Mouse (Mus musculus) limb, embryonic 11.5 days (tissue): ENCODE results near the gene Actr3. TPM values are rescaled to one million over a fixed set of nuclear protein-coding genes. Genes with fewer than 3 reads are reported as not detected.

Source experiments
- ATAC-seq: fragments of 200-750 bp; cut with Nextera tagmentation; 2 replicates; pipeline ENCODE4 v1.8.0; 2017; ENCODE audit warnings: low read depth; ENCODE audit not compliant: insufficient number of reproducible peaks, low FRiP score, low TSS enrichment
- DNase-seq: peaks from one replicate; pipeline ENCODE4 v3.0.0-alpha.2; 2015; ENCODE audit warnings: low spot score
- H3K27ac ChIP-seq: fragments of 300-500 bp; sonication (generic); replicated peaks from 2 replicates; pipeline ENCODE4 v1.5.1; 2014; ENCODE audit warnings: low read depth, mild to moderate bottlenecking, low read length
- H3K27me3 ChIP-seq: fragments of 300-500 bp; sonication (generic); 2 replicates; pipeline ENCODE4 v1.6.1; 2014; ENCODE audit warnings: mild to moderate bottlenecking, low read length, mixed read lengths; ENCODE audit not compliant: control insufficient read depth, insufficient read depth
- H3K36me3 ChIP-seq: fragments of 300-500 bp; sonication (generic); 2 replicates; pipeline ENCODE4 v1.6.1; 2014; ENCODE audit warnings: mild to moderate bottlenecking, low read length, moderate library complexity, mixed read lengths; ENCODE audit not compliant: control insufficient read depth, insufficient read depth
- H3K4me1 ChIP-seq: fragments of 300-500 bp; sonication (generic); 2 replicates; pipeline ENCODE4 v1.6.1; 2014; ENCODE audit warnings: low read length, mixed read lengths; ENCODE audit not compliant: control insufficient read depth, insufficient read depth
- H3K4me2 ChIP-seq: fragments of 300-500 bp; sonication (generic); 2 replicates; pipeline ENCODE4 v1.6.1; 2014; ENCODE audit warnings: low read depth, mild to moderate bottlenecking, moderate library complexity; ENCODE audit not compliant: severe bottlenecking
- H3K4me3 ChIP-seq: fragments of 300-500 bp; sonication (generic); 2 replicates; pipeline ENCODE4 v1.5.1; 2014; ENCODE audit warnings: low read depth, low read length
- H3K9ac ChIP-seq: fragments of 300-500 bp; sonication (generic); 2 replicates; pipeline ENCODE4 v1.6.1; 2014; ENCODE audit warnings: mild to moderate bottlenecking, low read length
- H3K9me3 ChIP-seq: fragments of 300-500 bp; sonication (generic); 2 replicates; pipeline ENCODE4 v1.6.1; 2016; ENCODE audit warnings: low read length; ENCODE audit not compliant: control insufficient read depth
- WGBS: fragments of 180-500 bp; shearing (Covaris S2); extraction: QIAGEN DNeasy Blood & Tissue Kit; methylation state at CpG from one replicate; pipeline ENCODE4 v1.1.7; 2014; 5-methylcytosine and 5-hydroxymethylcytosine counted together
- polyA plus RNA-seq: library from polyadenylated mRNA; unstranded; fragments of >200 nt; fragmentation: Nextera tagmentation; extraction: Ambion mirVana; gene quantifications from 2 replicates; pipeline ENCODE4 v1.2.1, GENCODE M21; 2014

Gene Actr3
- polyA plus RNA-seq, 1 experiment from 2014 or later: 234 TPM

DNA sequence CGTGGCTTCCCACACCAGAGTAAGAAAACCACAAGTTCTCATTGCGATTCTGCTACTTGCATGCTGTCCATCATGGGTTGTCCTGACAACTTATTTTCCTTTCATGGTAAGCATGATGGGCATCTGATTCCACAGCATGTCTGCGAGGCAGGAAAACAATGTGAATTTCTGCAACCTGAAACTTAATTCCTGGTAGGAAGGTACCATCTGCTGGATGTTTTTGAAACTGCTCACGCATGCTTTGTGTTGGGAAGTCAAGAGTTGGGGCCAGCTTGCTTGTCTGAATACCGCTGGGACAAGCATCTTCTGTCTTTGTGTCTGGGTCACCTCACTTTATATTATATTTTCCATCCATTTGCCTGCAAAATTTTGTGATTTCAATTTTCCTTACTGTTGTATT is 62.7 kb downstream of the Actr3 start:
- no peak overlapping the region for H3K4me3 ChIP-seq
- no peaks in the 10 kb centered on the region for H3K36me3 ChIP-seq
- no peaks in the 10 kb centered on the region for H3K9me3 ChIP-seq
- H3K4me2 ChIP-seq: no peak overlapping the region
- ATAC-seq (no peak), DNase-seq (no peak)
- WGBS: 77% methylated on average over 5 of the region's 5 CpGs
- no peaks in the 10 kb centered on the region for H3K4me1 ChIP-seq
- no peak overlapping the region for H3K27ac ChIP-seq
- H3K9ac ChIP-seq: no peak overlapping the region
- H3K27me3 ChIP-seq: no peaks in the 10 kb centered on the region

- H3K36me3 ChIP-seq: no peaks in the 10 kb centered on the region
- H3K9me3 ChIP-seq: no peaks in the 10 kb centered on the region
- DNase-seq (peak; percentile 79), ATAC-seq (no peak)
- no peaks in the 10 kb centered on the region for H3K4me1 ChIP-seq
- no peak overlapping the region for H3K9ac ChIP-seq
- no peak overlapping the region for H3K27ac ChIP-seq
- no peak overlapping the region for H3K4me3 ChIP-seq
- no peak overlapping the region for H3K4me2 ChIP-seq
- no peaks in the 10 kb centered on the region for H3K27me3 ChIP-seq
- 36% methylated on average over 6 of the region's 6 CpGs for WGBS
Measured at GRCm38 (mm10) chr1:125370779-125371178, 64.7 kb downstream of the Actr3 start.

GRCm38 (mm10) chr1:125365576-125365975 is 70.0 kb downstream of the Actr3 start:
- DNase-seq (no peak), ATAC-seq (peak; percentile 44; the same call in 1 of the 2 replicates)
- H3K27me3 ChIP-seq: no peaks in the 10 kb centered on the region
- H3K9me3 ChIP-seq: no peaks in the 10 kb centered on the region
- no peaks in the 10 kb centered on the region for H3K4me1 ChIP-seq
- H3K27ac ChIP-seq: no peak overlapping the region
- H3K4me3 ChIP-seq: no peak overlapping the region
- no peak overlapping the region for H3K4me2 ChIP-seq
- no peaks in the 10 kb centered on the region for H3K36me3 ChIP-seq
- 93% methylated on average over 4 of the region's 4 CpGs for WGBS
- no peak overlapping the region for H3K9ac ChIP-seq

DNA sequence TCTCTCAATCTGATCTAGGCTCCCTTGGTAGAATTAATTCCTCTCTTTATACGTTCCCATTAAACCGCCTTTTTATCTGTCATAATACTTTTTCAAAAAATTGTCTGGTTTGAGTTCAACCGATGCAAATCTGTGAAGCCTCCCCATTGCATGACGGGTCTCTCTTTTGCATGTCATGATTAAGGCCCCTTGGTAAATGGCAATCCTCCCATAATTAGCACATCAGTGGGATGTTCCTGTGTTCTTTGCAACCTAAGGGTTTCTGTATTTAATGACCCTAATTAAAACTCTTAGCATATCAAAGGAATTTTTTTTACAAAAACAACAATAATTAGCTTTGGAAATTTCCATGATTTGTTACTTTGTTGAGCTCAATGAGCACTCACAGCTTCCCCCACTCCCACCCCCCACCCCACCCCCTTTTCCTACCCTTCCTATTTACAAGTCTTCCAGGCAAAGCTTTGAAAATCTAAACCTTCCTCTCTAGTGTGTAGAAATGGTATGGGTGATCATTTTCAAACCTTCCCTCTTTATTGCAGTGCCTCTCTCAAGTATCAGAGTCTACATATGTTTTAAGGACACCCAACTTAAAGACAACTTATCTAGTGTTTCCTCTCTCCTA is 84.0 kb downstream of the Actr3 start:
- no peak for ATAC-seq
- no peak for DNase-seq
- H3K9ac ChIP-seq: no peak overlapping the region
- H3K4me3 ChIP-seq: no peak overlapping the region
- H3K27me3 ChIP-seq: no peaks in the 10 kb centered on the region
- no peaks in the 10 kb centered on the region; the same call in 1 of the 2 replicates for H3K9me3 ChIP-seq
- H3K36me3 ChIP-seq: no peaks in the 10 kb centered on the region
- H3K4me1 ChIP-seq: no peaks in the 10 kb centered on the region
- 88% methylated on average over 4 of the region's 4 CpGs for WGBS
- H3K4me2 ChIP-seq: no peak overlapping the region
- no peak overlapping the region for H3K27ac ChIP-seq

- no peaks in the 10 kb centered on the region for H3K27me3 ChIP-seq
- no peak overlapping the region for H3K9ac ChIP-seq
- 57% methylated on average over 5 of the region's 5 CpGs for WGBS
- ATAC-seq: 0 out of 2 replicates have a peak, but pooled peaks have one; percentile 57
- H3K27ac ChIP-seq: no peak overlapping the region
- no peak overlapping the region for H3K4me2 ChIP-seq
- no peaks in the 10 kb centered on the region; the same call in 1 of the 2 replicates for H3K9me3 ChIP-seq
- H3K36me3 ChIP-seq: no peaks in the 10 kb centered on the region
- H3K4me1 ChIP-seq: no peaks in the 10 kb centered on the region
- DNase-seq: no peak
- H3K4me3 ChIP-seq: no peak overlapping the region
Measured at GRCm38 (mm10) chr1:125350843-125351242, 84.7 kb downstream of the Actr3 start.

- WGBS: 95% methylated on average over 9 of the region's 9 CpGs
Measured at GRCm38 (mm10) chr1:125345854-125346253, 89.7 kb downstream of the Actr3 start.

DNA sequence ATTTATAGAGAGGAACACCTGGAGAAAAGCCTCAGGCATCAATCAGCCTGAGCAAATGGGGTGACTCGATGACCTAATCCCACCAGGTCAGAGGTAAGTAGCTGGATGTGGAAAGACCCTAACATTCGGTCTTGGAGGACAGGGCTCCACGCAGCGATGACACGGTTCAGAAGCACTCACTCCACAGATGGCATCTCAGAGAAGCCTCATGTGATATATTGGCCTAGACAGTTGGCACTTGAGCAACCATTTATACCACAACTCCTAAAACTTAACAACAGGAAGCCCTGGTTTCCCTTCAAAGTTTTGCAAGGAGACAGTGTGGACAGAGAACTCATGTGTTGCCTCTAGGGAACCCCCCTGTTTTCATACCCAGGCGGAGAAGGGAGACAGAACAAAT is 90.1 kb downstream of the Actr3 start:
- no peak for ATAC-seq
- Histone ChIP-seq H3K27ac (no peak overlapping the region), H3K36me3 (no peaks in the 10 kb centered on the region), H3K4me1 (no peaks in the 10 kb centered on the region), H3K4me2 (no peak overlapping the region), H3K4me3 (no peak overlapping the region), H3K9me3 (no peaks in the 10 kb centered on the region; the same call in 1 of the 2 replicates), H3K27me3 (no peaks in the 10 kb centered on the region), H3K9ac (no peak overlapping the region)
- DNase-seq: no peak
- 95% methylated on average over 6 of the region's 6 CpGs for WGBS

More at GRCm38 (mm10) chr1:125345854-125346253, 89.7 kb downstream of the Actr3 start:
- Histone ChIP-seq H3K4me2 (no peak overlapping the region), H3K36me3 (no peaks in the 10 kb centered on the region), H3K27me3 (no peaks in the 10 kb centered on the region), H3K4me3 (no peak overlapping the region), H3K9ac (no peak overlapping the region), H3K9me3 (no peaks in the 10 kb centered on the region; the same call in 1 of the 2 replicates), H3K4me1 (no peaks in the 10 kb centered on the region), H3K27ac (no peak overlapping the region)
- no peak for DNase-seq
- ATAC-seq: no peak

DNA sequence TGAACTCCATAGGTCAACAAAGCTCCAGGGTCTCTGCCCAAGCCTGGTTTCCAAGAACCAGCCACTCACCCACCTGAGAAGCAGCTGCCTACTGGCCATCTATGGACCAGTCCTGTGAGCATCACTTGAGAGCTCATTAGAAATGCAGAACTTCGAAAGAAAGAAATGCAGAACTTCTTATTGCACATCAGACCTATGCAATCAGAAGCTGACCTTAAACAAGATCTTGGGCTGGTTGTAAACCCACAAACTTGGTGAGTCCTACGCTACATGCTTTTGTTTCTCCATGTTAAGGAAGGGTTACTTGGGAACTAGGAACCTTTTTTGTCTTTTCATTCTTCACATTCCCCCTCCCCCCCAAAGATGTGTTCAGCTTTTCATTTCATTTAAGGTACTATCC is 92.4 kb downstream of the Actr3 start:
- H3K4me1 ChIP-seq: no peaks in the 10 kb centered on the region
- H3K9ac ChIP-seq: no peak overlapping the region
- no peak overlapping the region for H3K27ac ChIP-seq
- DNase-seq (no peak), ATAC-seq (no peak)
- no peaks in the 10 kb centered on the region for H3K9me3 ChIP-seq
- no peaks in the 10 kb centered on the region for H3K36me3 ChIP-seq
- H3K4me3 ChIP-seq: no peak overlapping the region
- no peak overlapping the region for H3K4me2 ChIP-seq
- 83% methylated on average over 2 of the region's 2 CpGs for WGBS
- no peaks in the 10 kb centered on the region for H3K27me3 ChIP-seq
